Mouse (Mus musculus) lung, postnatal 0 days (tissue): ENCODE measurements at regions not wholly inside any gene's neighbourhood (a gene's known extent, or its start where the extent isn't known, plus 50 kb on each side); places are given as distances from the start of the nearest gene placed in this dataset.
A peak's percentile ranks its signal among the peaks of the same experiment; 100 is the strongest.

ENCODE experiments used
- ATAC-seq: fragments of 200-750 bp; cut with Nextera tagmentation; 2 replicates; pipeline ENCODE4 v1.8.0; 2017; ENCODE audit warnings: moderate library complexity
- DNase-seq: peaks from one replicate; pipeline ENCODE4 v3.0.0-alpha.2; 2016; ENCODE audit warnings: low spot score
- H3K27ac ChIP-seq: fragments of 300-500 bp; sonication (generic); 2 replicates; pipeline ENCODE4 v1.5.1; 2014; ENCODE audit warnings: antibody characterized with exemption, mild to moderate bottlenecking, low read length, mixed read lengths
- H3K27me3 ChIP-seq: fragments of 300-500 bp; sonication (generic); replicated peaks from 2 replicates; pipeline ENCODE4 v1.6.1; 2014; ENCODE audit warnings: low read length, mixed read lengths; ENCODE audit not compliant: insufficient read depth
- H3K36me3 ChIP-seq: fragments of 300-500 bp; sonication (generic); 2 replicates; pipeline ENCODE4 v1.6.1; 2014; ENCODE audit warnings: low read length, mixed read lengths; ENCODE audit not compliant: insufficient read depth
- H3K4me1 ChIP-seq: fragments of 300-500 bp; sonication (generic); 2 replicates; pipeline ENCODE4 v1.6.1; 2014; ENCODE audit warnings: antibody characterized with exemption, low read depth, low read length, mixed read lengths; ENCODE audit not compliant: insufficient read depth
- H3K4me2 ChIP-seq: fragments of 300-500 bp; sonication (generic); replicated peaks from 2 replicates; pipeline ENCODE4 v1.6.1; 2014; ENCODE audit warnings: low read depth, mild to moderate bottlenecking, low read length, moderate library complexity, mixed read lengths
- H3K4me3 ChIP-seq: fragments of 300-500 bp; sonication (generic); 2 replicates; pipeline ENCODE4 v1.5.1; 2014; ENCODE audit warnings: low read depth, low read length
- H3K9ac ChIP-seq: fragments of 300-500 bp; sonication (generic); replicated peaks from 2 replicates; pipeline ENCODE4 v1.6.1; 2014; ENCODE audit warnings: low read depth, mild to moderate bottlenecking
- H3K9me3 ChIP-seq: fragments of 300-500 bp; sonication (generic); 2 replicates; pipeline ENCODE4 v1.6.1; 2016; ENCODE audit warnings: low read length, mixed read lengths
- CTCF ChIP-seq: IDR thresholded peaks from 2 replicates; pipeline ENCODE4 v1.5.1; 2016; ENCODE audit warnings: antibody characterized with exemption, mild to moderate bottlenecking
- EP300 ChIP-seq: IDR thresholded peaks from 2 replicates; pipeline ENCODE4 v1.6.1; 2016; ENCODE audit warnings: antibody characterized with exemption, mild to moderate bottlenecking, control low read depth
- WGBS: fragments of 180-500 bp; shearing (Covaris S2); extraction: QIAGEN DNeasy Blood & Tissue Kit; methylation state at CpG from one replicate; pipeline ENCODE4 v1.1.7; 2014; 5-methylcytosine and 5-hydroxymethylcytosine counted together

DNA sequence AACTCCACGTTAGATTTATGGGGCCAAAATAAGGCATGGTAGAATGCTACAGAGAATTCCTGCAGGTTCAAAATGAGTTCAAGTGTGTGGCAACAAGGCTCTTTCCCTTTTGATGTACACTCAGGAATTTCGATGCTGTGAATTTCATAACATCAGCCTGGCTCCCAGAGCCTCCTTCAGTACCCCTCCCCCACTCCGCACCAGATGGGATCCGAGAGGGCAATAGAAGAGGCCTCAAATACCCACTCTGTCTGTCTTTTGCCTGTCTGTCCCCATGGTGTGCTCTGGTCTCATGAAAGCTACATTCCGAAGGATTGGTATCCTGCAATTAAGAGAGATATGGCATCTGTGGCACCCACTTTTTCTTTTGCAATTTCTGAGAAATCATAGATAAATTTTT, 134.3 kb downstream of the Mtx2 start:
- WGBS = 31% methylated on average over 5 of the region's 5 CpGs

DNA sequence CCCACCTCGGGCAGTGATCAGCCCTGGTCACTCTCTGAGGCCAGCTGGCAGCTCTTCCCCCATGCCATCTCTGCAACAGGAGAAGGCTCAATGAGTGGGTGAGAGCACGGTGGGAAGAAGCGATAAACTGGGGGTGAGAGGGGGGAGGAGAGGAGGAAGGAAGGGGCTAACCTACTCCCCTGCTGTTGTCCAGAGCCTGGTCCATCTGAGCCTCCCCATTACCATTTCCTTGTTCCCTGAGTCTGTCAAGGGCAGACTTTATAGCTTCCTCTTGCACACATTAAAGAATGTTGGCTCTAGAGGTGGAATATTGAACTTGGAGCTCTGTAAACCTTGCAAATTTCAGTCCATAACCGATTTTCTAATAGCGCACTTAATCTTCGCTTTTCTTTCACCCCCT, 136.8 kb downstream of the Mtx2 start:
- no peaks in the 10 kb centered on the region for H3K36me3 ChIP-seq
- ATAC-seq (no peak), DNase-seq (no peak)
- H3K9me3 ChIP-seq = no peaks in the 10 kb centered on the region
- no peak overlapping the region for H3K27ac ChIP-seq
- no peaks in the 10 kb centered on the region for H3K27me3 ChIP-seq
- WGBS = 89% methylated on average over 6 of the region's 6 CpGs
- TF ChIP-seq CTCF (no peak), EP300 (no peak)
- no peaks in the 10 kb centered on the region for H3K4me1 ChIP-seq
- H3K9ac ChIP-seq = no peak overlapping the region
- no peak overlapping the region for H3K4me3 ChIP-seq
- H3K4me2 ChIP-seq = no peak overlapping the region

More for the DNA sequence above, 134.3 kb downstream of the Mtx2 start:
- Histone ChIP-seq H3K4me2 (no peak overlapping the region), H3K9ac (no peak overlapping the region), H3K4me1 (no peaks in the 10 kb centered on the region), H3K27ac (no peak overlapping the region), H3K4me3 (no peak overlapping the region), H3K36me3 (no peaks in the 10 kb centered on the region), H3K9me3 (no peaks in the 10 kb centered on the region), H3K27me3 (no peaks in the 10 kb centered on the region)
- no peak; the same call in 1 of the 2 replicates for ATAC-seq
- peak; percentile 49 for DNase-seq
- TF ChIP-seq EP300 (no peak; the same call in 1 of the 2 replicates), CTCF (no peak)

DNA sequence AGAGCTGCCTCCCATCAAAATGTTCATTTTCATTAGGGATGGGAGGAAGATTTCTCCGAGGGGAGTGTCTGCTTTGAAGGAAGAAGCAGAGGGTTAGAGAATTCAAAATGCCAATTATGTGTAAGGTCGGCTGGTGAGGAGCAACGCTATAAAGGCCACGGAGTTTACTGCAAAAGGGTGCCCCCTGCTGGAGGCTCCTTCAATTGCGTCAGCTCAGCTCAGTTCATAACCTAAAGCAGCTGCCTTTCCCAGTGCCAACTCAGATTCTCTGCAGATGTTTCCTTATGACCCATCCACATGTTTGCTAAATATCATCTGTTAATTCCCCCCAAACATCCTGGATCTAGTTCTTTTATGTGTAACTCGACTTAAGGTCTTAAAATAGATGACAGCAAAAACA, 138.8 kb downstream of the Mtx2 start:
- ATAC-seq = peak; percentile 68
- 2% methylated on average over 6 of the region's 6 CpGs for WGBS
- no peak overlapping the region for H3K4me3 ChIP-seq

DNA sequence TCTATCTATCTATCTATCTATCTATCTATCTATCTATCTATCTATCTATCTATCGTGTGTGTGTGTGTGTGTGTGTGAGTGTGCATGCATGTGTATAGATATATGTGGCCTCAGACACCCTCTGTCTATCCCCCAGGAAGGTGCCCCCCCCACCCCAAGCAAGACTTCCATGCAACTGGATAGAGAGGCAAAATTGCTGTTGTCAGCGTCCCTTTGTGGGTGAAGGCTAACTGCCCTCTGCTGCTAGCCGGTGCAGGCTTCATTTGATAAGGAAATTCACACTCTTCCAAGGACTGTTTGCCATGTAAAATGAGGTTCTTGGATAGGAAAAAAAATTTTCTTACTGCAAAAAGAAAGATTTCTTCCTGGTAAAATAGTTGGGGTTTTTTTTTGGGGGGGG, 139.4 kb downstream of the Mtx2 start:
- 39% methylated on average over 3 of the region's 3 CpGs for WGBS
- Histone ChIP-seq H3K27me3 (no peaks in the 10 kb centered on the region), H3K4me1 (no peaks in the 10 kb centered on the region), H3K4me3 (no peak overlapping the region), H3K9ac (no peak overlapping the region), H3K9me3 (no peaks in the 10 kb centered on the region), H3K4me2 (no peak overlapping the region), H3K27ac (no peak overlapping the region), H3K36me3 (no peaks in the 10 kb centered on the region)
- ATAC-seq = no peak
- TF ChIP-seq EP300 (no peak), CTCF (no peak)
- no peak for DNase-seq

More for the DNA sequence above, 138.8 kb downstream of the Mtx2 start:
- Histone ChIP-seq H3K36me3 (no peaks in the 10 kb centered on the region), H3K27me3 (no peaks in the 10 kb centered on the region), H3K9me3 (no peaks in the 10 kb centered on the region), H3K4me1 (no peaks in the 10 kb centered on the region), H3K4me2 (no peak overlapping the region), H3K9ac (no peak overlapping the region), H3K27ac (no peak overlapping the region)
- TF ChIP-seq EP300 (no peak), CTCF (peak; percentile 90)
- peak; percentile 90 for DNase-seq

DNA sequence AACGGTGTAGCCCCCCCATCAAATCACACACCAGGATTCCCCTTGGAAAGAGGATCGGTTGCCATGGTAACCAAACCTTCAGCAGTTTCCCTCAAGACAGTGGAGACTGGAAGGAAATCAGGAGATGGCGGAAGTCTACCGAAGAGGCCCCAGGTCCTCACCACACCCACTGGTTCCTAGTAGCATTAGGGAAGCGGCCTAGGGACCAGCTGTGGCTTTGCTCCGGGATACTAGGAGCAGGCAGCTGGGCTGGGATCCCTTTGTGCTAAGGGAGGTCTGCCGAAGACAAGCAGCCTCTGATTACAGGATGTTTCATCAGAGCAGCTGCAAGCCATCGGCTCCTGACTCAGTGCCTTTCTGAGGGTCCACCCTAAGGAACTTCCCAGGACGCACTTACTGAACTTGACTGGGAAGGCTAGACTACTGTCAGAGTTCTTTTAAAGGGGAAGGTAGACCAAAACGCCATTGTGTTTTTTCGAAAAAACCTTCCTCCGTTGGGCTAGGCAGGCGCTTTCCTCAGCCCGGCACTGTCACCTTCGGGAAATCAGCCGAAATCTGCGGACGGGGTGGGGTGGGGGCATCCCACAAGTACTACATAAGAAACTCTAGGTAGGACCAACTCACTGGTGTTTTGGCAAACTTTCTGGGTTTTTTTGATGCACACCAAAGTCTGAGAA, 139.9 kb downstream of the Mtx2 start:
- no peaks in the 10 kb centered on the region for H3K36me3 ChIP-seq
- H3K27me3 ChIP-seq = no peaks in the 10 kb centered on the region
- no peak overlapping the region for H3K27ac ChIP-seq
- no peak overlapping the region for H3K4me2 ChIP-seq
- peak; percentile 57 for DNase-seq
- peak; percentile 82 for ATAC-seq
- TF ChIP-seq EP300 (no peak), CTCF (no peak)
- H3K9me3 ChIP-seq = no peaks in the 10 kb centered on the region
- H3K4me3 ChIP-seq = no peak overlapping the region
- no peak overlapping the region for H3K9ac ChIP-seq
- H3K4me1 ChIP-seq = no peaks in the 10 kb centered on the region
- 32% methylated on average over 18 of the region's 18 CpGs for WGBS

DNA sequence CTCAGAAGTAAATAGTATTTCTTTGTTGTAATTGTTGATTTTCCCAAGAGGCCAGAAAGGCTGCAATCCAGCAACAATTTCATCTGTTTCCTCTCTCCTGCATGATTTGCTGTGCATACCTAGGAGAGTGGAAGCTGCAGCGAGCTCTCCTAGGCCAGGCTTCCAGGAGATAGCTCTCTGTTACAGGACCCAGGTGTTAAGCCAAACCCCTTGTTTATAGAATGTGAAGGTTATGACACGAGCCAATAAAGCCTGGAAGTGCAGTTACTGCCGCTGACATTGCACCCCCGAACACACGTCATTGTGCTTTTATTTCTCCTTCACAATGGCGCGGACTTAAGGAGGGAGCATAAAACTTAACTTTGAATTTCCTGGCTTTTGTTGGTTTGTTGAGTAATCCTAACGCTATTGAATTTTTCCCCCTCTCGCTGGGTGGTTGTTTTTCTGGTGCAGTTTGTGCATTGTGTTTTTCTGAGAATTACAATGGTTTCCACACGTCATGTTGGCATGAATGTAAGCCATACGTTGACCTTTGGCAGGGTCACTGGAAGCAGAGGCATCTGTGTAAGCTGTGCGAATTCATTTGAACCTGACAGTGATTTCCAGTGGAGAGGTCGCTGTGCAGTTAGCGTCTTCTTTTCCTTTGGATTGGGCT, 145.1 kb downstream of the Mtx2 start:
- TF ChIP-seq CTCF (no peak), EP300 (no peak)
- H3K4me1 ChIP-seq = no peaks in the 10 kb centered on the region
- H3K27ac ChIP-seq = no peak overlapping the region
- H3K9ac ChIP-seq = no peak overlapping the region
- no peak for ATAC-seq
- no peak overlapping the region for H3K4me3 ChIP-seq
- H3K27me3 ChIP-seq = no peaks in the 10 kb centered on the region
- no peak overlapping the region for H3K4me2 ChIP-seq
- WGBS = 52% methylated on average over 14 of the region's 14 CpGs
- peak; percentile 21 for DNase-seq
- no peaks in the 10 kb centered on the region for H3K36me3 ChIP-seq
- no peaks in the 10 kb centered on the region for H3K9me3 ChIP-seq
